Mouse (Mus musculus) T-cell, adult 66 days (primary cell): ENCODE data around the gene Nop58. TPM values are rescaled to one million over a fixed set of nuclear protein-coding genes. Genes with fewer than 3 reads are reported as not detected.

Source experiments
- total RNA-seq, 2 experiments: library from RNA; stranded (reverse); gene quantifications; 3 replicates in 1 of 2; 4 replicates in 1 of 2; pipeline ENCODE4 v1.2.4; 2023

Nop58 gene
- 100 to 1,000 TPM; 201 to 210 TPM for total RNA-seq

GRCm38 (mm10) chr1:59684819-59685755 is at the start of gene Nop58:
TSS of gene Nop58 (plus strand) at chr1:59684971.

GRCm38 (mm10) chr1:59670641-59671168 is 14.1 kb upstream of the Nop58 start, which contains the start of gene Sumo1:
TSS of gene Sumo1 (minus strand) at chr1:59670834.

GRCm38 (mm10) chr1:59763164-59763768 is 78.5 kb downstream of the Nop58 start, which contains the start of gene Bmpr2:
TSS of gene Bmpr2 (plus strand) at chr1:59763400.

Other genes starting within 250 kb of the Nop58 start
- under 1 TPM; 0.59 to 0.70 TPM for gene Fzd7, start 202.5 kb upstream of the Nop58 start, total RNA-seq
- gene Gm973, start 168.7 kb upstream of the Nop58 start, total RNA-seq: 10 to 100 TPM in 1 of 2 experiments, 1 to 10 TPM in 1; 5.3 to 10.8 TPM
- 100 to 1,000 TPM in 1 of 2 experiments, 10 to 100 TPM in 1; 92.1 to 100 TPM for gene Sumo1, start 14.1 kb upstream of the Nop58 start, total RNA-seq
- 1 to 10 TPM; 2.9 to 4.0 TPM for gene Bmpr2, start 78.4 kb downstream of the Nop58 start, total RNA-seq
- gene Fam117b, start 228.0 kb downstream of the Nop58 start, total RNA-seq: 10 to 100 TPM; 53.6 to 56.4 TPM